Mouse (Mus musculus) cerebellum, postnatal 14 days (tissue): ENCODE results near the gene Saa3.
"Not testable (repeated sequence)": the region's sequence is repeated elsewhere in the genome, so short reads cannot be mapped to it uniquely, and the experiment has no call there.

Experiments used
- DNase-seq, 2 experiments: peaks; one replicate each; pipeline ENCODE4 v3.0.0; 2021; ENCODE audit warnings: mixed read lengths in 2 of 2

Gene Saa3

GRCm38 (mm10) chr7:46715600-46715999 lies at the start of gene Saa3:
Gene Saa3, minus strand, starts transcription at chr7:46715700.
- no peak for DNase-seq

GRCm38 (mm10) chr7:46764672-46765071 lies 49.2 kb upstream of the Saa3 start:
- DNase-seq = no peak

GRCm38 (mm10) chr7:46762601-46763000 lies 47.1 kb upstream of the Saa3 start:
- DNase-seq = no peak

GRCm38 (mm10) chr7:46761049-46761795 lies 45.7 kb upstream of the Saa3 start:
- DNase-seq = no peak

GRCm38 (mm10) chr7:46751490-46751889 lies 36.0 kb upstream of the Saa3 start, which contains the start of gene Saa2:
Gene Saa2, plus strand, starts transcription at chr7:46751790.
- no peak for DNase-seq

- DNase-seq = no peak
Observed at GRCm38 (mm10) chr7:46748459-46748858, 33.0 kb upstream of the Saa3 start.

- DNase-seq = no peak
Observed at GRCm38 (mm10) chr7:46746381-46746780, 30.9 kb upstream of the Saa3 start.

- DNase-seq = no peak
Observed at GRCm38 (mm10) chr7:46745816-46746215, 30.3 kb upstream of the Saa3 start.

GRCm38 (mm10) chr7:46742880-46743279 lies 27.4 kb upstream of the Saa3 start, which contains the start of gene Saa1:
Gene Saa1, minus strand, starts transcription at chr7:46742980.
- DNase-seq = not testable (repeated sequence)

- not testable (repeated sequence) for DNase-seq
Observed at GRCm38 (mm10) chr7:46740041-46740440, 24.5 kb upstream of the Saa3 start.

GRCm38 (mm10) chr7:46738561-46739460 lies 23.3 kb upstream of the Saa3 start:
- no peak for DNase-seq

GRCm38 (mm10) chr7:46734983-46735382 lies 19.5 kb upstream of the Saa3 start:
- DNase-seq = no peak

GRCm38 (mm10) chr7:46732458-46732857 lies 17.0 kb upstream of the Saa3 start, which contains the start of gene Saa4:
Gene Saa4, minus strand, starts transcription at chr7:46732603.
- no peak for DNase-seq

- no peak for DNase-seq
Observed at GRCm38 (mm10) chr7:46727584-46727983, 12.1 kb upstream of the Saa3 start.

- no peak for DNase-seq
Observed at GRCm38 (mm10) chr7:46724396-46724795, 8.9 kb upstream of the Saa3 start.

GRCm38 (mm10) chr7:46723849-46724248 lies 8.3 kb upstream of the Saa3 start:
- DNase-seq = no peak

GRCm38 (mm10) chr7:46723354-46723753 lies 7.9 kb upstream of the Saa3 start:
- no peak for DNase-seq

GRCm38 (mm10) chr7:46720460-46720859 lies 5.0 kb upstream of the Saa3 start:
- DNase-seq = peak; percentile 55 to 70

- DNase-seq = peak in 1 of 2 experiments; percentile 57
Observed at GRCm38 (mm10) chr7:46719526-46719925, 4.0 kb upstream of the Saa3 start.

- peak; percentile 79 to 89 for DNase-seq
Observed at GRCm38 (mm10) chr7:46718591-46719270, 3.2 kb upstream of the Saa3 start.

- peak; percentile 52 to 58 for DNase-seq
Observed at GRCm38 (mm10) chr7:46716897-46717296, 1.4 kb upstream of the Saa3 start.

- peak; percentile 89 for DNase-seq
Observed at GRCm38 (mm10) chr7:46714518-46714917, 982 bp downstream of the Saa3 start.

- no peak for DNase-seq
Observed at GRCm38 (mm10) chr7:46712250-46712649, 3.2 kb downstream of the Saa3 start.
